Mouse (Mus musculus): ENCODE data around the gene Arfrp1. TPM values are rescaled to one million over a fixed set of nuclear protein-coding genes. Genes with fewer than 3 reads are reported as not detected.
A peak's percentile ranks its signal among the peaks of the same experiment; 100 is the strongest.

Arfrp1 gene
- total RNA-seq (2021), result 10 to 100 TPM; 43.6 to 48.9 TPM
- long read RNA-seq, experiment 1, transcript Arfrp1-203 (8 exons, 2,447 nt), result major isoform, 24 of 42 reads
- long read RNA-seq, experiment 1, partial matches to known transcripts, result 4 of 42 reads
- long read RNA-seq, experiment 1, other reads (novel, unspliced or antisense), result 10 of 42 reads
- long read RNA-seq, experiment 2, transcript Arfrp1-203 (8 exons, 2,447 nt), result major isoform, 22 of 76 reads
- long read RNA-seq, experiment 2, partial matches to known transcripts, result 8 of 76 reads
- long read RNA-seq, experiment 2, other reads (novel, unspliced or antisense), result 43 of 76 reads

DNA sequence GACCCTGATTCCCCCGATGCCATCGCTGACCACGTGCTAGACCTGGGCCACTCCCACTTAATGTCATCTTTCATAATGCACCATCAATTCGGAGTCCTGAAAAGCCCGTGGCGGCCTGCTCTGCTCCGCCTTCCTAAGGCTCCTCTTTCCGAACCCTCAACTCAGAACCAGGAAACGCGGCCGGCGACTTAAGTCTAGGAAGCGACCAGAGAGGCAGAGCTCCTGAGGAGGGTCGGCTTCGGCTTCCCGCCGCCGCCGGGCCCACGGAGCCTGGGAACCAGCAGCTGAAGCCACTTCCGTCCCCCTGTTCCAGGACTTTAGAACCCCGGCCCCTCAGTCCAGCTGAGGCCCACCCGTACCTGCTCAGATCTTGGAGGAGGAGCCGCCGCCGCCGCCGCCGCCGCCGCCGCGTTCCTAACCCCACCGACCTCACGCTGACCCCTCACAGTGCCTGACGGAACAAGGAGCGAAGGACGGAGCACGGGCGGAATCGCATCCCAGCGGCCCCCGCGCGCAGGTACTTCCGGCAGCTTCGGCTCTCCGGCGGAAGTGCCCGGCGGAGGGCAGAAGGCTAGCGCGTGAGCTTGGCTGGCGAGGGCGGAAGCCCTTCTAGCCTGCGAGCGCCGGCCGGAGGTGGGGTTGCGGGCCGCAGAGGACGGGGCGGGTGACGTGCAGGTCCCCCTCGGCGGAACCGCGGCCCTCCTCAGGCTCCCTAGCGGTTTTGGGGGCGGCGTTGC, at the start of gene Arfrp1, which contains the start of gene Zgpat:
TSS of gene Arfrp1 (minus strand) at position 545 of the 737 bp plus-strand sequence.
TSS of gene Zgpat (plus strand) at position 69 of the 737 bp plus-strand sequence.
- peak; percentile 67 to 68 for DNase-seq (ENCODE audit: low spot score in 2 of 2)

DNA sequence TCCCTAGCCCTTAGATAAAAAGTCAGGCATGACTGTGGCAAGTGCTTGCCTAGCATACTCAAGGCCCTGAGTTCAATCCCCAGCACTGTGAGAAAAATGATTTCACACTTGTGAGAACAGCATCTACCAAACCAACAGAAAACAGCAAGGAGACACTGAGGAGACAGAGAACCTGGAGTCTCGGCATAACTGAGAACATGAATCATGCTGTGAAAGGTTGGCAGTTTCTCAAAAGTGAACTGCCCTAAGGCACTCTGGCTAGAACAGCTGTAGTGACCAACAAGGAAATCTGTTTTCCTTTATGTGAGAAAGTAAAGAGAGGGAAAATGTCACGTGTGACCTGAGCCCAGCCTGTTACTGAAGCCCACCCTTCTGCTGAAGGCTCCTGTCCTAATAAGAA, 47.9 kb upstream of the Arfrp1 start:
- DNase-seq (ENCODE audit: low spot score in 2 of 2), result no peak

DNA sequence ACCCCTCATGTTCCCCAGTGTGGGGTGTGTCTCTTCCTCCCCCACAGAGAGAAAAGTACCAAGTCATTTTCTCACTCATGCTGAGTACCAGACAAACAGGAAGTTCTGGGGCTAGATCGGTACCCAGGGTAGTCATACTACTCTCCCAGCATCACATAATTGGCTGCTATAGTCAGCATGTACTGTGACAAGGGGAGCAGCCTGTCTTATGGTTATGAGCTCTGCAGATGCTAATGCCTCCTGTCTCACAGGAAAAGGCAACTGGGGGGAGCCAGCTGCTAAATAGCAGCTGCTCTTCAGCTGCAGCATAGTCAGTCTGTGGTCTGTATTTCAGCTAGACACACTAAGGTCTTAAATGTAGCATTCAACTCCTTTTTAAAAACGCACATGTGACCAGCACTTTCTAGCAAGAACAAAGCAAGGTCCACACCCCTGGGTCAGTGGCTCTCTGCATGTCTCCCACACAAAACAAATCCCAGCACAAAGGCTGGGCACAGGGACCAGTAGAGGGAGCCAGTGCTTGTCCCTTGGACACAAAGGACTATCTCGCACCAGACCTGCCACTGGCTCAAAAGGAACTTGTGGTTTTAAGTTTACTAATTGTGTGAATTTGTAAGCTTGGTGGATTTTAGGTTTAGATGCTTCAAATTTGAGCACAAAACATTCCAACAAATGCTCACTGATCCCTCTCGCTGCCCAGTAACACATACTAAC, 45.7 kb upstream of the Arfrp1 start:
- peak in 1 of 2 experiments; percentile 28 for DNase-seq (ENCODE audit: low spot score in 2 of 2)

DNA sequence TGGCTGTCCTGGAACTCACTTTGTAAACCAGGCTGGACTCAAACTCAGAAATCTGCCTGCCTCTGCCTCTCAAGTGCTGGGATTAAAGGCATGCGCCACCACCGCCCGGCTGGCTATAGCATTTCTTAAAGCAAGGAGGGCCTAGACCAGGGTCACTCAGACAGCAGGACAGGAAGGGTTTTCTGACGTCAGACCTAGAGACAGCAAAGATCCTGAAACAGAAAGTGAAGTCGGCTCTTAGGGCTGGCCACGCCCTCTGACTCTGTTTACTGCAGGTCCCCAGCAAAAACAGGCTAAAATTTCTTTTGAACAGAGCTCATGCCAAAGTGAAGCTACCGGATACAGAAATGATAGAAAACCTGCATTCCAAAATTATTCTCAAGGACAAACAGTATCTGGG, 44.4 kb upstream of the Arfrp1 start:
- no peak for DNase-seq (ENCODE audit: low spot score in 2 of 2)

DNA sequence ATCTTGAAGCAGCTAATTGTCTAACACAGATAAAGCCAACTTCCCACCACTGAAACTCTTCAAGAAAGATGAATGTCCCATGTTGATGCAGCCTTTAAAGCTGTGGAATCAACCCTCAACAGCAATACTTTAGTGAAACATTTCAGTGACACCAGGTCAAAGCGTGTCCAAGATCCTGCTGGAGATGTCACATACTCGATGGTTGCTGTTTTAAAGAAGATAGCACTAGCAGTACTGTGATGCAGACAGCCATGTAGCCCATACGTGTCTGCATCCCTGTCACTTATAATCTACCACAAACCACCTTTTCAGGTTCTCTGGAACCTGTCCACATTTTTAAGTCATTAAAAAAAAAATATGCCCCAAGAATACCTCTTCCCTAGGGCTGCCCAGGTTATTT, 38.5 kb upstream of the Arfrp1 start:
- no peak for DNase-seq (ENCODE audit: low spot score in 2 of 2)

DNA sequence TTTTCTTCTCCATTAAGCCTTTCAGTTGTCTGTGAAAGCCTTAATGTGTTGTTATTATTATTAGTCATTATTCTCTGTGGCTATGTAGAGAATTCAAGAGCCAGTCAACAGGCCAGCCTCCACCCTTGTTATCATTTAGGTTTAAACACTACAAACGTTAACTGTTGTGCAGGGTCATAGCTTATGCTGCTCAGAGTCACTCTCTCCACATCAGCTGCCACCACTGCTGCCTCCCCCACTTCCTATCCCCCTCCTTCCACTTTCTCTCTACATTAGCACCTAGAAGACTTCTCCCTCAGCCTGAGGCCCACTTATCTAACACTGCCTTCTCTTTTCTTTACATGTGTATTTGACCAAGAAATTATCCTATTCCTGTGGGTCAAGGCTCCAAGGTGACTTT, 36.3 kb upstream of the Arfrp1 start:
- DNase-seq (ENCODE audit: low spot score in 2 of 2), result no peak

DNA sequence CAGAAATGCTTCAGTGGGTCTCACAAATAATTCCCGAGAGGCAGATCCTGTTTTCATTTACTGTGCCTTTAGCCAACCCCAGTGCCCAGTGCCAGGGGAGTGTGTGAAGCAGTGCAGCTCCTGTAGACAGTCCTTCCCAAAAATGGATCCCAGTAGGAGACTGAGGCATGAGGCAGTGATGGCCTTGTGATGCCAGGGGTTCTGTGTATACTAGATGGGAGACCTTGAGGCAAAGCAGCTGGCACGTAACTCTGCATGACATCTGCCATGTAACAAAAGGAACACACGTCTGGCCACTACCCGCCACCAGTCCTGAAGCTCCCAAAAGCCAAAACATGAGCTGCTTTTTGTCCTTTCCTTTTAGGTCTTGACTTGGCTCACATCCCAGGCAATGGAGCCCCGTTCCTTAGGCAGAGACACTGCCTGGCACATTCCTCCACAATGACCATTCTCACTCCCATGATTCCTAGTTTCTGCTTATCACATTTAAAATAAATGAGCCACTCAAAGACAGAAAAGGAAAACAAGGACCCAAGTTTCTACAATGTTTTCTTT, 32.1 kb upstream of the Arfrp1 start:
- no peak for DNase-seq (ENCODE audit: low spot score in 2 of 2)

DNA sequence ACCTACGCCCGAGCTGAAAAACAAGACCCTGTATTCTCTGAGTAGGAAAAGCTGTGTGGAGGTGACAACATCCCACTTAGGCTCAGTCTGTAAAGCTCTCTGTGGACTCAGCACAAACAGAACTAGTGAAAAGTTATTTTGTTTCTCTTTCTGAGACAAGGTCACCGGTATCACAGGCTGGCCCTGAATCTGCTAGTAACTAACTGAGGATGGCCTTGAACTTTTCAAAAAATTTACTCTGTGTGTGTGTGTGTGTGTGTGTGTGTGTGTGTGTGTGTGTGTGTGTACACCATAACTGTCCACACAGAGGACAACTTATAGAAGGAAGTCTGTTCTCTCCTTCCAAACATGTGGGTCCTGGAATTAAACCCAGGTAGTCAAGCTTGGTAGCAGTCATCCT, 28.9 kb upstream of the Arfrp1 start:
- DNase-seq (ENCODE audit: low spot score in 2 of 2), result no peak

DNA sequence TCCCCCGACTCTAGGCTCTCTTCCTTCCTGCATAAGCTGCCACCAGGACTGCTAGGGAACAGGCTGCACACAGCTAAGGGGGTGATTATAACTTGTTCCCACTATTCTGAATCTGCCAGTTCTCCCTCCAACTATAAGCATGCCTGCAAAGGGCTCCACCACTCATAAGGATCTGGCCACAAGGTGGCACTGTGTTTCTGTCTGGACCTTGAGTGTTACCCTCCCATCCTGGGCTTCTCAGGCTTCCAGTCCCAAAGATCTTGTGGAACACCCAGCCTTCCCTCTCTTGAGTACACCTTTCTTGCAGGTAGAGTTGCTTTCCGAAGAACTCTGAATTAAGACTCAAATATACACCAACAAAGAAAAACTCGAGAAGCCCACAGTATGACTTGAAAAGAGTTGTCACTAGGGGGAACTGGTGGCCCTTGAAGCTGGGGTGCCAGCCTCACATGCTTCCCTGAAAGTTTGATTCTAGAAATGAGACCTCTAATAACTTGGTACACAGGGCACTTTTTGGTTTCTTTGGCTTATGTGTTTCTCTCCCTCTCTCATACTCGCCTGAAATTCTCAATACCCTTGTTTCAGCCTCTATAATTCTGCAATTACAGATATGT, 27.5 kb upstream of the Arfrp1 start:
- peak; percentile 70 to 84 for DNase-seq (ENCODE audit: low spot score in 2 of 2)

DNA sequence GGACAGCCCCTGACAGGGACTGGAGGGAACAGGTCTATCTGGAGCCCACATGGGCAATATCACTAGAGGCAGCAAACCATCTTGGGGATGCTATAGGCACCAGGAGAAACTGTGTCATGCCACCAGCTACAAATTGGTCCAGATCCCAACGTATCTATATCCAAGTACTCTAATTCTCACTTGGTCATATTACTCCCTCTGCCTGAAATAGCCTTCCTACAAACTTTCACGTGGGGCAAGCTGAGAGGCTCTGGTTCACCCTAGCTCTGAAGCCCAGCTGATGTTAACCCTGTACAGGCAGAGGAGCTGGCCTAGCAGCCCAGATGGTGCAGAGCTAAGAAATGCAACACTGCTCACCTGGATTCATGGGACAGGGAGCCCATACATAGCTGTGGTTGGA, 26.3 kb upstream of the Arfrp1 start:
- no peak for DNase-seq (ENCODE audit: low spot score in 2 of 2)

DNA sequence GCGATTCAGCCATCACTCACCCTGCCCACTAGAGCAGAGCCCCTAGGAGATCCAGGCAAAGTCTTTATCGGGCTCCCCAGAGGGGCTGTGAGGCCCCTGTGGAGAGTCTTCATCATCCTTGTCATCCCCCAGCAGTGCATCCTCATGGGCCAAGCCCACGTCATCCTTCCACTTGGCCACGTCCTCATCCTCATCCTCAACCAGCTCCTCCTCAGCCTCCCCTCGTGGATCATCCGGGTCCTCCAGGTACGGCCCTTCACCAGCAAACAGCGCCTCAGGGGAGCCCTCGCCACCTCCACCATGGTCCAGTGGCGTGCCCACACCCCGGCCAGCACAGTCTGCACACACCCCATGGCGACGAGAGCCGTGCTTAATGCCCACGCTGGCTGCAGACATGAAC, 25.8 kb upstream of the Arfrp1 start:
- DNase-seq (ENCODE audit: low spot score in 2 of 2), result no peak

DNA sequence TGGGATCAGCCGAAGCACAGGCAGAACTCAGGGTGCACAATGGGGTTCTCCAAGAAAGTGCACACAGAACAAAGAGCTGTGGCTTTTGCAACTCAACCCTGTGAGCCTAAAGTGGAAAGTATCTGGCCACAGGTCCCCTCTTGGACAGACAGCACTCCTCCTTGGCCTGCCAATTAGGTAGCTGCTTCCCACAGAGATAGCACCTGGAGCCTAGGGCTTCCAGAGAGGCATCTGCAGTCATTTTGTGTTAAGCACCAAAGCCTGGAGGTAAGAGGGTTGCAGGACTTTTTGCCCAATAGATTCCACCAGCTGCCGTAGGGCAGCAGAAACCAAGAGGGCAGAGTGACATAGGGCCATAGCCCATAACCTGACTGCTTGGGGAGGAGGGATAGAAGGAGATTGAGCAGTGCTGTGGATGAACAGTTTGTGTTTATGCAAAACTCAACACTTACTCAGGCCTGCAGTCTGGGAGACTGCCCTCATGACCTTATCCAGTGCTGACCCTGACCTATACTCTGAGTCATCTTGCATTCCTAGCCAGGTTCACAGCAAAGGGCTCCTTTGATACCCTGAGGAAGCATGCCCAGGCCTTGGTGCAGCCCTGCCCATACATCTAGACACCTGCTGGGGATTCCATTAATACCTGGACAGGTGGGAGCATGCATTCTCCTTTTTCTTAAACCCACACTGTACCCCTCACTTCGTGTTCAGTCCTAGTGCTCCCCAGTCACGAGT, 25.1 kb upstream of the Arfrp1 start:
- DNase-seq (ENCODE audit: low spot score in 2 of 2), result no peak

DNA sequence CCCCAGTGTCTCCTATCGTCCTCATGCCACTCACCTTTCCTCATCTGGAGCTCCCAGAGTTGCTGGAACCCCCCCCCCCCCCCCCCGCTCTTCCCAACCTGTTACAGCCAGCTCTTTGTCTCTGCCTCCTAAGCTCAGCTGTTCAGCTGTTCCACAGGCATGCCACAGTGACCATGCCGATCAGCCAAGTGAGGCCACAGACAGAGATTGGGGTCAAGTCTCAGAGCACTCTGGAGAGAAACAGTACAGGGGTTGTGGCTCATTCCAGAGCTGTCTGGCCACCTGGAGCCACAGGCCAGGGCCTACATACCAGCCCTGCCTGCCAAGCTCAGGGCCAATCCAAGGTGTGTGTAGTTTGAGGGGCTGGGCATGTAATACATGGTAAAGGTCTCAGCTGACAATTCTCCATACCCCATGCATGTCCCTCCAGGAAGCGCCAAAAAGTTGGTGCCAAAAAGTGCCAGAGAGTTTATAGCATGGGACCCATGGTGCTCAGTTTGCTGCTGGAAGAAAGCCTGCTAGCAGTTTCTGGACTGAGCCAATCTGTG, 21.5 kb upstream of the Arfrp1 start:
- DNase-seq (ENCODE audit: low spot score in 2 of 2), result no peak

DNA sequence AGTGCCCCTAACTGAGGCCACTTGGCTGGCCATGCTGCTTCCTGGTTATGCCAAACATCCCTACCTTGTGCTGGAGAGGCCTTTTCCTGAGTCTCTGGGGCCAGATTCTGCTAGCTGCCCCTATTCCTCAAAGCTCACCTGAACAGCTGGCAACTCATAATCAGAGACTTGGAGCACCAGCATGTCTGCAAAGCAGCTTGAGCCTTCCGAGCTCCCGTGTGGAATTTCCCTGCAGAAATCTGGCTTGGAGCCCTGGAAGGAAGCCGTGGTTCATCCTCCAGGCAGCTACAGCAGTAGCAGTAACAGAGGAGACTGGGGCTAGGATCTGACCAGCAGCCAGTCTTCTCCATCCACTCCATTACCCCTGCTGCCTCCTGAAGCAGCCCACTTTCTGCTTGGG, 20.7 kb upstream of the Arfrp1 start:
- no peak for DNase-seq (ENCODE audit: low spot score in 2 of 2)

DNA sequence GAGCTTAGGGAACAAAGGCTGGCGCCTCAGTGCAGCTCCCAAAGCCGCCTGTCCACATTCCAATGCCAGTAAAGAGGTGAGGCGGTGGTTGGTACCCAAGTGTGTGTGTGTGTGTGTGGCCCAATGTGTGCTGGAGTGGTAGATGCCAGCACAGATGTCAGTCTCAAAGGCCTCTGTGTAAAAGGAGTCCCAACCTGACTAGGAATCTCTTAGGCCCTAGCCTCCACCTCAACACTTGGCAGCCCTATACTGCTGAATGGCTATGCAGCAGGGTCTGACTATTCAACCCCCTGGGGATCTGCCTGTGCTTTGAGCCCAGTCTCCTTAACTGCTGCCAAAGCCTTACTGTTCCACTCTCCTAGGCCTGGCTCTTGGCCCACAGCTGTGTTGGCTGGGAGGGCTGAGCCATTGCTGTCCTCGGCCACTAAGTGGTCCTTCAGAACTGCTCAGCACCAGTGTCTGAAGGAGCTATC, 19.8 kb upstream of the Arfrp1 start:
- no peak for DNase-seq (ENCODE audit: low spot score in 2 of 2)

DNA sequence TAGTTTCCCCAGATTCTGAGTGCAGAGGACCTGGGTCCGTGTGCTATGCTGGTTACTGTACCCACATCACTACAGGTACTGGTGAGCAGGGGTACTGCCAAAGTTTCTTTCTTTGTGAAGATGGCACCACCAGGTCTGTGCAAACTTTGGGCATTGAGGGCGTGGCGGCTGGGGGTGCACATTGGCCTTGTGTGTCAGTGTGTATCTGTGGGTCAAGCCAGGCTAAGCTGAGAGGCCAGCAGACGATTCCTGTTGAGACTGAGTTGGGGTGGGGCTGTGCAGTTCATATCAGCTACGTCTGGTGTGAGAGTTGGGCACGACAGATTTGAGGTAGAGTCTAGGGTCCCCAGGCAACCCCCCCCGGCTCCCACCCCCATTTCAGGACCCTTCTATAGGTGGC, 19.3 kb upstream of the Arfrp1 start:
- DNase-seq (ENCODE audit: low spot score in 2 of 2), result no peak

DNA sequence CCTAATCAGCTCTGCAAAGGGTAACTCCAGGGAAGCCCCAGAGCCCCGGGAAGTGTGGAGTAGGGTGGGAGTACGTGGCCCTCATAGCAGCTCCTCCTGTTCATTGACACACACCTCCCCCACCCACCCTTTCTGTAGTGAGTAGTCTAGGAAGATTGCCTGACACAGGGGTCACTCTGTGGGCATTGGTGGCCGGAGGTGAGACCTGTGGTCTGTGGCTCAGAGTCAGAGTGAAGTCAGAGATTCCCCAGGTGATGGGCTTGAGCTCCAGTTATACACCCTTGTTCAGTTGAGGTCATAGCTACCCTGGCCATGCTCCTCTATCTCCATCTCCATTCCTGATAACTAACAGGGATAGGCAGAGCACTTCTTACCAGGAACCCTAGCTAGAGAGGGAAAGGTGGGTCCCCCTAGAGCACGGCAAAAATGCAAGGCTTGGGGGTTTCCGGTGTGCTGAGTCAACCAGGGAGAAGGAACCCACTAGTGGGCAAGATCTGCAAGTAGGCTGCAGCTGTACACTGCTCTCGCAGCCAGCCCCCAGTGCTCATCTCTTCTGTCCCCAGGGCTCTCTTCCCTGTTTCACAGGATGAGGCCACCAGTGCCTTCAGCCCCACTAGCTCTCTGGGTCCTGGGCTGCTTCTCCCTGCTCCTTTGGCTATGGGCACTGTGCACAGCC, 16.6 kb upstream of the Arfrp1 start:
- DNase-seq (ENCODE audit: low spot score in 2 of 2), result no peak

DNA sequence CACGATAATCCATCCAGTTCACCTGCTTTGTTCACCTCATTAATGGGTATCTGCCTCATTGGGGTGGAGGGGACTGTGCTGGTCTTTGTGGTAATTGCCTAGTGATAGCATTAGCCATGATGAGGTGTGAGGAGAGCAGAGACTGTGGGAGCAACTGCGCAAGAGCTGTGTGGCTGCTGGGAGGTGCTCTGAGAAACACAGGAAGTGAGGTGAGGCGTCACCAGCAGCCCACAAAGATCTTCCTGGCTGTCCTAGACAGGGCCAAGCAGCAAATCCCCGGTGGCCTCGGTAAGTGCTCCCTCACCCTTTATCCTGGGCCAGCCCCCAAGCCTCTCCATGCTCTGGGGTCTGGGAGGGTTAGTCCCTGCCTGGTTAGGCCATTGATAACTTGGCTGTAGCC, 15.9 kb upstream of the Arfrp1 start:
- DNase-seq (ENCODE audit: low spot score in 2 of 2), result no peak

DNA sequence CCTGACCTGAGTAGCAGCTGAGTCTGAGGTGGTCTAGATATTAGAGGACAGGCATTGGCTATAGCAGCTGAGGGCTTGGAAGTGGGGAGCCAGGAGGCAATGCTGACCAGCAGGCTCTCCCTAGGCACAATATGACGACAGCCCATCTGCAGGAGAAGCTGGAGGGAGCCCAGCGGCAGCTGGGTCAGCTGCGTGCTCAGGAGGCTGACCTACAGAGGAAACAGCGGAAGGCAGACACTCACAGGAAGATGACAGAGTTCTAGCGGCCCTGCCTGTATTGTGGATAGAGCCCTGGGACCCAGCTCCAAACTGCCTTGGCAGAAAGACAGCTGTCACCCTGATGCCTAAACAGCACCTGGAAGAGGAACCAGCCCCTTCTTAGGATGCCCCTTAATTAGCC, 15.0 kb upstream of the Arfrp1 start:
- no peak for DNase-seq (ENCODE audit: low spot score in 2 of 2)

DNA sequence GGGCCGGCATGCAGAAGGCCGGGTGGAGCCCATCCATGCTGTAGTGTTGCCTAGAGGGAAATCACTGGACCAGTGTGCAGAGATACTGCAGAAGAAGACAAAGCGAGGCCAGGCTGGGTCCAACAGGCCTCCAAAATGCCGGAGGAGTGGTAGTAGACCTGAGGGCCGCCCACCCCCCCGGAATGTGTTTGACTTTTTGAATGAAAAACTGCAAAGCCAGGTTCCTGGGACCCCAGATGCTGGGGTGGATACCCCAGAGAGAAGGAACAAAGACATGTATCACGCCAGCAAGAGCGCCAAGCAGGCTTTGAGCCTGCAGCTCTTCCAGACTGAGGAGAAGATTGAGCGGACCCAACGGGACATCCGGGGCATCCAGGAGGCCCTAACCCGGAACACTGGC, 14.6 kb upstream of the Arfrp1 start, which contains the start of gene Lime1:
TSS of gene Lime1 (plus strand) at position 301 of the 400 bp plus-strand sequence.
- DNase-seq (ENCODE audit: low spot score in 2 of 2), result no peak

Measured in adrenal gland, postnatal 4 days (tissue).